Mouse (Mus musculus): ENCODE measurements around the gene Cpa2. TPM values are rescaled to one million over a fixed set of nuclear protein-coding genes. Genes with fewer than 3 reads are reported as not detected.

Cpa2 gene
- total RNA-seq, 1 experiment: 1.7 TPM

- H3K9me3 ChIP-seq (ENCODE audit: control insufficient read depth, insufficient read depth, low read depth, low read length): no peaks in the 10 kb centered on the region
- DNase-seq (ENCODE audit: low read depth, low spot score): no peak
- no peak overlapping the region for H3K9ac ChIP-seq (ENCODE audit: insufficient read depth, low read depth, low read length, poor library complexity, severe bottlenecking)
- in situ Hi-C loops (cut with MboI; ENCODE audit: low sequenced_read_pairs in 2 of 2, unreplicated experiment in 2 of 2): no loop called here
- TF ChIP-seq ZNF384 (IDR thresholded peaks at IDR 0.05; ENCODE audit: low read depth, low read length): no peak
- no peak for TF ChIP-seq MAFK (IDR thresholded peaks at IDR 0.05; ENCODE audit: insufficient read depth, low read depth, low read length)
- no peak for TF ChIP-seq CHD2 (IDR thresholded peaks at IDR 0.05; ENCODE audit: low read depth, low read length)
- no peak for TF ChIP-seq HCFC1 (IDR thresholded peaks at IDR 0.05; ENCODE audit: borderline replicate concordance, insufficient read depth, low read length)
- TF ChIP-seq ZC3H11A (IDR thresholded peaks at IDR 0.05; ENCODE audit: borderline replicate concordance, low read depth, low read length): no peak
- no peaks in the 10 kb centered on the region for H3K4me1 ChIP-seq (ENCODE audit: control insufficient read depth in 2 of 2, insufficient read depth in 2 of 2, low read length in 2 of 2, poor library complexity in 1 of 2)
- no peaks in the 10 kb centered on the region for H3K36me3 ChIP-seq (ENCODE audit: control insufficient read depth, insufficient read depth, low read length, poor library complexity, severe bottlenecking)
- no peak overlapping the region for H3K4me3 ChIP-seq (ENCODE audit: insufficient read depth in 1 of 2, low read depth in 1 of 2, low read length in 2 of 2, poor library complexity in 1 of 2, severe bottlenecking in 1 of 2)
- no peak overlapping the region for H3K27ac ChIP-seq (ENCODE audit: insufficient read depth, low read depth, low read length, poor library complexity, severe bottlenecking)
Measured at GRCm38 (mm10) chr6:30573380-30573779, 32.0 kb downstream of the Cpa2 start.

GRCm38 (mm10) chr6:30574945-30575344 is 33.6 kb downstream of the Cpa2 start:
- no peaks in the 10 kb centered on the region for H3K4me1 ChIP-seq (ENCODE audit: control insufficient read depth in 2 of 2, insufficient read depth in 2 of 2, low read length in 2 of 2, poor library complexity in 1 of 2)
- no peak overlapping the region for H3K27ac ChIP-seq (ENCODE audit: insufficient read depth, low read depth, low read length, poor library complexity, severe bottlenecking)
- no peak overlapping the region for H3K4me3 ChIP-seq (ENCODE audit: insufficient read depth in 1 of 2, low read depth in 1 of 2, low read length in 2 of 2, poor library complexity in 1 of 2, severe bottlenecking in 1 of 2)
- DNase-seq (ENCODE audit: low read depth, low spot score): no peak
- no peak overlapping the region for H3K9ac ChIP-seq (ENCODE audit: insufficient read depth, low read depth, low read length, poor library complexity, severe bottlenecking)
- TF ChIP-seq ZC3H11A (IDR thresholded peaks at IDR 0.05; ENCODE audit: borderline replicate concordance, low read depth, low read length): no peak
- no peak for TF ChIP-seq HCFC1 (IDR thresholded peaks at IDR 0.05; ENCODE audit: borderline replicate concordance, insufficient read depth, low read length)
- TF ChIP-seq ZNF384 (IDR thresholded peaks at IDR 0.05; ENCODE audit: low read depth, low read length): no peak
- TF ChIP-seq CHD2 (IDR thresholded peaks at IDR 0.05; ENCODE audit: low read depth, low read length): no peak
- no peak for TF ChIP-seq MAFK (IDR thresholded peaks at IDR 0.05; ENCODE audit: insufficient read depth, low read depth, low read length)
- in situ Hi-C loops (cut with MboI; ENCODE audit: low sequenced_read_pairs in 2 of 2, unreplicated experiment in 2 of 2): no loop called here
- H3K9me3 ChIP-seq (ENCODE audit: control insufficient read depth, insufficient read depth, low read depth, low read length): no peaks in the 10 kb centered on the region
- H3K36me3 ChIP-seq (ENCODE audit: control insufficient read depth, insufficient read depth, low read length, poor library complexity, severe bottlenecking): no peaks in the 10 kb centered on the region

- TF ChIP-seq ZC3H11A (IDR thresholded peaks at IDR 0.05; ENCODE audit: borderline replicate concordance, low read depth, low read length) (no peak), CHD2 (IDR thresholded peaks at IDR 0.05; ENCODE audit: low read depth, low read length) (no peak), ZNF384 (IDR thresholded peaks at IDR 0.05; ENCODE audit: low read depth, low read length) (no peak), MAFK (IDR thresholded peaks at IDR 0.05; ENCODE audit: insufficient read depth, low read depth, low read length) (no peak), HCFC1 (IDR thresholded peaks at IDR 0.05; ENCODE audit: borderline replicate concordance, insufficient read depth, low read length) (no peak)
- Histone ChIP-seq H3K27ac (ENCODE audit: insufficient read depth, low read depth, low read length, poor library complexity, severe bottlenecking) (no peak overlapping the region), H3K9ac (ENCODE audit: insufficient read depth, low read depth, low read length, poor library complexity, severe bottlenecking) (no peak overlapping the region), H3K4me1 (ENCODE audit: control insufficient read depth in 2 of 2, insufficient read depth in 2 of 2, low read length in 2 of 2, poor library complexity in 1 of 2) (no peaks in the 10 kb centered on the region), H3K9me3 (ENCODE audit: control insufficient read depth, insufficient read depth, low read depth, low read length) (no peaks in the 10 kb centered on the region), H3K36me3 (ENCODE audit: control insufficient read depth, insufficient read depth, low read length, poor library complexity, severe bottlenecking) (no peaks in the 10 kb centered on the region), H3K4me3 (ENCODE audit: insufficient read depth in 1 of 2, low read depth in 1 of 2, low read length in 2 of 2, poor library complexity in 1 of 2, severe bottlenecking in 1 of 2) (no peak overlapping the region)
- in situ Hi-C loops (cut with MboI; ENCODE audit: low sequenced_read_pairs in 2 of 2, unreplicated experiment in 2 of 2): no loop called here
- no peak for DNase-seq (ENCODE audit: low read depth, low spot score)
Measured at GRCm38 (mm10) chr6:30576477-30577203, 35.3 kb downstream of the Cpa2 start.

GRCm38 (mm10) chr6:30579961-30580840 is 38.8 kb downstream of the Cpa2 start:
- H3K4me3 ChIP-seq (ENCODE audit: insufficient read depth in 1 of 2, low read depth in 1 of 2, low read length in 2 of 2, poor library complexity in 1 of 2, severe bottlenecking in 1 of 2): no peak overlapping the region
- H3K27ac ChIP-seq (ENCODE audit: insufficient read depth, low read depth, low read length, poor library complexity, severe bottlenecking): no peak overlapping the region
- H3K9ac ChIP-seq (ENCODE audit: insufficient read depth, low read depth, low read length, poor library complexity, severe bottlenecking): no peak overlapping the region
- no peaks in the 10 kb centered on the region for H3K9me3 ChIP-seq (ENCODE audit: control insufficient read depth, insufficient read depth, low read depth, low read length)
- in situ Hi-C loops (cut with MboI; ENCODE audit: low sequenced_read_pairs in 2 of 2, unreplicated experiment in 2 of 2): no loop called here
- TF ChIP-seq CHD2 (IDR thresholded peaks at IDR 0.05; ENCODE audit: low read depth, low read length): no peak
- TF ChIP-seq ZNF384 (IDR thresholded peaks at IDR 0.05; ENCODE audit: low read depth, low read length): no peak
- TF ChIP-seq ZC3H11A (IDR thresholded peaks at IDR 0.05; ENCODE audit: borderline replicate concordance, low read depth, low read length): no peak
- no peak for TF ChIP-seq MAFK (IDR thresholded peaks at IDR 0.05; ENCODE audit: insufficient read depth, low read depth, low read length)
- TF ChIP-seq HCFC1 (IDR thresholded peaks at IDR 0.05; ENCODE audit: borderline replicate concordance, insufficient read depth, low read length): no peak
- no peak for DNase-seq (ENCODE audit: low read depth, low spot score)
- H3K36me3 ChIP-seq (ENCODE audit: control insufficient read depth, insufficient read depth, low read length, poor library complexity, severe bottlenecking): no peaks in the 10 kb centered on the region
- H3K4me1 ChIP-seq (ENCODE audit: control insufficient read depth in 2 of 2, insufficient read depth in 2 of 2, low read length in 2 of 2, poor library complexity in 1 of 2): no peaks in the 10 kb centered on the region

Data from ES-E14 (cell line).